Mouse (Mus musculus): Measurements from ENCODE around the gene Syf2. TPM values are rescaled to one million over a fixed set of nuclear protein-coding genes. Genes with fewer than 3 reads are reported as not detected.

Syf2 gene
- polyA plus RNA-seq, 1 experiment from 2014 or later, result 74.0 TPM

DNA sequence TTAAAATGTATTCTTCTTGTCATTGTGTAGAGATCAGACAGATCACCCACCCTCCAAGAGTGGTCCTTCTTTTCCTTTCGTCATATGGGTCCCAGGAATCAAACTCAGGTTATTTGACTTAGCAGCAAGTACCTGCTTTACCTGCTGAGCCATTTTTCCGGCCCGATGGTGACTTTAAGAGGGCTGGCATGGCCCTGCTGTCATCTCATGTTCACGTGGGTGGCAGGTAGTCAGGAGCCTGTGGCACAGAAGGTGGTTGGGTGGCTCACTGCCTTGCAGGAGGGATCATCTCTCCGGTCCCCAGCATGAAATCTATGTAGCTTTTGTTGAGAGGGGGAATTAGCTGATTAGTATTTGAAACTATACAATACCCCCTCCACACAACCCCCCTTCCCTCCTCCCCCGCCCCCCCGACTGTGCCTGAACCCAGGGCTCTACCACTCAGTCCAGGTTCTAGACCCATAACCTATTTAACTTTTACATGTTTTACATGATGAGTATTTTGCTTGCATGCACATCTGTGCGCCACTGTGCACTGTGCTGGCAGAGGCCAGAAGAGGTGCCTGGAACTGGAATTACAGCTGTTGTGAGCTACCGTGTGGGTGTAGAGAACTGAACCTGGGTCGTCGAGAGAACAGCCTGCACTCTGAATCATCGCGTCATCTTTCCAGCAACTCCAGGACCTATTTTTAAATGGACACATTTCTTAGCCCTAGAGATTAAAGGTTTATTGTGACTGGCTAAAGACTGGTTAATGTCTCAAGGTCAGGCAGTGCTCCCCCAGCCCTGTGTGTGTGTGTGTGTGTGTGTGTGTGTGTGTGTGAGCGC lies 15.3 kb upstream of the Syf2 start:
- WGBS, result 64% methylated on average over 14 of the region's 14 CpGs
- peak overlapping the region; percentile 87 for H3K27ac ChIP-seq
- H3K9ac ChIP-seq (replicated peaks), result peak overlapping the region; percentile 94
- peak overlapping the region; percentile 75 for H3K4me2 ChIP-seq (replicated peaks)
- H3K36me3 ChIP-seq, result peaks cover 12% of the 10 kb centered on the region
- H3K27me3 ChIP-seq, result no peaks in the 10 kb centered on the region
- no peaks in the 10 kb centered on the region for H3K9me3 ChIP-seq
- peak overlapping the region; percentile 94 for H3K4me3 ChIP-seq (replicated peaks)
- H3K4me1 ChIP-seq (replicated peaks), result peaks cover 18% of the 10 kb centered on the region
- peak; percentile 55 for ATAC-seq

DNA sequence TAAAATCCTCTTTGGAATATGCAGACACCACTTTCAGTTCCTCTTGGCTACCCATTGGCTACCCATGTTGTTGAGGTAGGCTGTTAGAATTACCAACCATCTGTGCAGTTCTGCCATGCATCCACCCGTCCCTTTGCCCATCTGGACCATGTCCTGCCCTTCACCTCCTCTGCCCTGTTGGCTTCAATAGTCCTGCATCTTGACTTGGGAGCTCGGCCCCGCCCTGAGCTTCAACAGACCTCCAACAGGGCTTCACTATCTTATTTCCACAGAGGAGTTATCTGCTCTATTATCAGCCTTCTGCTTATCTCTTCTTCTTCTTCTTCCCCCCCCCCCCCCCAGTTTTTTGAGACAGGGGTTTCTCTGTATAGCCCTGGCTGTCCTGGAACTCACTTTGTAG lies 13.5 kb upstream of the Syf2 start:
- no peak overlapping the region for H3K9ac ChIP-seq (replicated peaks)
- H3K36me3 ChIP-seq, result 0 out of 2 replicates have a peak, but pooled peaks cover 1% of the 10 kb centered on the region
- no peak overlapping the region for H3K27ac ChIP-seq
- no peak overlapping the region for H3K4me2 ChIP-seq (replicated peaks)
- no peak for ATAC-seq
- H3K4me1 ChIP-seq (replicated peaks), result peaks cover 19% of the 10 kb centered on the region
- no peaks in the 10 kb centered on the region for H3K9me3 ChIP-seq
- 79% methylated on average over 3 of the region's 3 CpGs for WGBS
- no peak overlapping the region for H3K4me3 ChIP-seq (replicated peaks)
- H3K27me3 ChIP-seq, result no peaks in the 10 kb centered on the region

DNA sequence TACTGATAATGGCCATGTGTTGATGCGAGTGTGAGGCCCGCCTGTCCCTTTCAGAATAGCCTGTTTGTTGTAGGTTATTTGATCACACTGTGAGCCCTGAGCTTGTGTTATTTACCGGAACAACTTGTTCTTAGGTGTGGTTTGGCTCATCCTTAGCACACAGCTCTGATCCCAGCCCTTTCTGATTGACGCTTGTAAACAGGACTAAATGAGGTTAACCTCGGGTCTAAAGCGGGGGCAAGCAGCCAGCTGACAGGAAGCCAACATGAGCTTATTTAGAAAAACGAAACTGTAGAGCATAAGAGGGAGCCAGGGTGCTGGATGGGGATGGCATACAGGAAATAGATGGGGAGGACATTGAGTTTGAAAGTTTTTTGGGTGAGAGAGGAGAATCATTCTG lies 12.3 kb upstream of the Syf2 start:
- ATAC-seq, result no peak
- no peak overlapping the region for H3K4me3 ChIP-seq (replicated peaks)
- no peaks in the 10 kb centered on the region for H3K9me3 ChIP-seq
- H3K27me3 ChIP-seq, result no peaks in the 10 kb centered on the region
- H3K27ac ChIP-seq, result no peak overlapping the region
- no peak overlapping the region for H3K4me2 ChIP-seq (replicated peaks)
- H3K4me1 ChIP-seq (replicated peaks), result peaks cover 19% of the 10 kb centered on the region
- H3K9ac ChIP-seq (replicated peaks), result no peak overlapping the region
- no peaks in the 10 kb centered on the region for H3K36me3 ChIP-seq
- 80% methylated on average over 7 of the region's 7 CpGs for WGBS

DNA sequence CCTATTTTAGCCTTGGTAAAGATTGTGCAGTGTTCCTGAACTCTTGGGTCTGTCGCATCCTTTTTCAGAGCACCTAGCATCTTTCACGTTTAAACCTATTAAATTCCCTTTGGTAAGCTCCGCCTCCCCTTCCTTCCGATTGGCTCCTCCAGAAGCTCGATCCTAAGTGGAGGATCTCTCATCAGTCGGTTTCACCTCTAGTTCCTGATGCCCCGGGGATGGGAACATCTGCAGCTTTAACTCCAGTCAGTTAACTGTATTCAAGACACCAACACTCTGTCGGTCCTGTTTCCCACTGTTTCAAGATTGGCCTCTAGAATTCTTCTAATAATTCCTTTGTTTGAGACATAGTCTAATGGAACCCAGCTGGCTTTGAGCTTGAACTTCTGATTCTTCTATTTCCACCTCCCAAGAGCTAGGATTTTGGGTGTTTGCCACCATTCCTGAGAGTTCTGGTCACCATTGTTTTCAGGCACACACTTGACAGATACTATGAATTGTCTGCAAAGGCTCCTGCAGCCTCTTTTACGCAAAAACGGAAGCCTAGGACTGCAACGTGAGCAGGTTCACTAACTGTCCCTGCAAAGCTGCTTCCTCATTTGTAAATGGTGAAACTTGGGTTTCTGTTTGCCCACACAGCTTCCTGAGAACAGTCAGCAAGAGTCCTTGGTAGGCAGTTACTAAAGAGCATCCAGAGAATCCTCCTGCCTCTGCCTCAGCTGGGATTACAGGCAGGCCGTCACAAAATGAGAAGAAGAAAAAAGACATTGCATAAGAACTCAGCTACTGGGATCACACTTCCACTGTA lies 10.8 kb upstream of the Syf2 start:
- WGBS, result 44% methylated on average over 12 of the region's 12 CpGs
- no peaks in the 10 kb centered on the region for H3K9me3 ChIP-seq
- H3K4me2 ChIP-seq (replicated peaks), result no peak overlapping the region
- no peaks in the 10 kb centered on the region for H3K36me3 ChIP-seq
- peaks cover 15% of the 10 kb centered on the region for H3K4me1 ChIP-seq (replicated peaks)
- H3K27ac ChIP-seq, result no peak overlapping the region
- no peaks in the 10 kb centered on the region for H3K27me3 ChIP-seq
- no peak for ATAC-seq
- H3K9ac ChIP-seq (replicated peaks), result no peak overlapping the region
- no peak overlapping the region for H3K4me3 ChIP-seq (replicated peaks)

DNA sequence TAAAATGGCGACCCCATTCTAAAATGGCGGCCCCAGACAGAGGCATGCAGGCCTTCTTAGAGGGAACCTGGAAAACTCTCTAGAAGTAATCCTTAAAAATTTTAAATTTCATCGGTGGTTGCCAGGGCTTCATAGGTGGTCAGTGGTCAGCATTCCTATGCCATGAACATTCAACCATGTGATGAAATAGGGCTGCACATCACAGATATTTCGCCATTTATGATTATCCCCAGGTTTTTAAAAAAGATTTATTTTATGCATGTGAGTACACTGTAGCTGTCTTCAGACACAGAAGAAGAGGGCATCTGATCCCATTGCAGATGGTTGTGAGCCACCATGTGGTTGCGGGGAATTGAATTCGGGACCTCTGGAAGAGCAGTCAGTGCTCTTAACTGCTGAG lies 10.1 kb upstream of the Syf2 start:
- Histone ChIP-seq H3K4me1 (replicated peaks) (peaks cover 19% of the 10 kb centered on the region), H3K9ac (replicated peaks) (no peak overlapping the region), H3K27ac (no peak overlapping the region), H3K4me3 (replicated peaks) (no peak overlapping the region), H3K4me2 (replicated peaks) (no peak overlapping the region), H3K27me3 (no peaks in the 10 kb centered on the region), H3K36me3 (peaks cover 6% of the 10 kb centered on the region), H3K9me3 (no peaks in the 10 kb centered on the region)
- 95% methylated on average over 6 of the region's 6 CpGs for WGBS
- ATAC-seq, result no peak

DNA sequence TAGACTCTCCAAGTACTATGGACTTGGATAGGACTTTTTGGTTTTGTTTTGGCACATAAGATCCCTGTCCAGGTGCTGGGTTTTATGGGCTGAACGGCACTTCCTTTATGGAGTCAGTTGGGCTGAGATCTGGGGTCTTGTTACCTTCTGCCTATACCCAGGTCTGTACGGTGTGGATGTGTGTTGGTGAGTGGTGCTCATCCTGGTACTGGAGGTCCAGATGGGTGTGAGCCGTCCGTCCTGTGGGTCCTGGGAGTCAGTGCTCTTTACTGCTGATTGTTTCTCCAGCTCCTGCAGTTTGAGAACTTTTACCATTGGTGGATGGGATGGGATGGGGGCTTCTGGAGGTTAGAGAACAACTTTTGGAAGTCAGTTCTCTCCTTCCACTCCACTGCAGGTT lies 9.0 kb upstream of the Syf2 start:
- Histone ChIP-seq H3K9ac (replicated peaks) (no peak overlapping the region), H3K4me1 (replicated peaks) (peaks cover 27% of the 10 kb centered on the region), H3K27ac (no peak overlapping the region), H3K4me2 (replicated peaks) (no peak overlapping the region), H3K9me3 (no peaks in the 10 kb centered on the region), H3K27me3 (no peaks in the 10 kb centered on the region), H3K36me3 (peaks cover 16% of the 10 kb centered on the region), H3K4me3 (replicated peaks) (no peak overlapping the region)
- WGBS, result 98% methylated on average over 4 of the region's 4 CpGs
- ATAC-seq, result no peak

DNA sequence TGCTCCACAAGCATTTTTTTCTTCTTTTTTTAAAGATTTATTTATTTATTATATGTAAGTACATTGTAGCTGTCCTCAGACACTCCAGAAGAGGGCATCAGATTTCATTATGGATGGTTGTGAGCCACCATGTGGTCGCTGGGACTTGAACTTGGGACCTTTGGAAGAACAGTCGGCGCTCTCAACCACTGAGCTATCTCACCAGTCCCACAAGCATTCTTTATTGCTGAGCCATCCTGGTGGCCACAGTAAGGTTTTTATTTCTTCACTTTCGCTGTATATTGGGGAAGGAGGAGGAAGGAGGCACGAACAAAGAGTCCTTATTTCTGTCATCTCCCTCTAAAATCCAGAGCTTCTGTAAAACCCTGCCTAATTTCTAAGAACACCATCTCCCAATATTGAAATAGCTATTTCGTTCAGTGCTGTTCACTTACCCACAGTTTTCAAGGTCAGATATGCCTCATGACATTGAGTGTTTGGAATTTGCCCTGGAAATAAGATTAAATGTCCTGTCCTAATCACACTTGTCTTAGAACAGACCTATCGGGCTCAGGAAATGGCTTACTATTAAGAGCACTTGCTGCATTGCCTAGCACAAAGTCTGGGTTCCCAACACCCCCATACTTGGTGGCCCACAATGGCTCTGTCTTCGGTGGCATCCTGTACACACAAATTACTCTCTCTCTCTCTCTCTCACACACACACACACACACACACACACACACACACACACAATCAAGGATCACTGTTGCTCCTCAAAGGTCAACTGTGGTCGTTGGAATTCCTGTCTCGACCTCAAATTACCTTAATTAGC lies 8.4 kb upstream of the Syf2 start:
- Histone ChIP-seq H3K4me3 (replicated peaks) (peak overlapping the region; percentile 96), H3K9me3 (no peaks in the 10 kb centered on the region), H3K27me3 (no peaks in the 10 kb centered on the region), H3K27ac (peak overlapping the region; percentile 80), H3K9ac (replicated peaks) (peak overlapping the region; percentile 68), H3K36me3 (peaks cover 22% of the 10 kb centered on the region), H3K4me2 (replicated peaks) (peak overlapping the region; percentile 96), H3K4me1 (replicated peaks) (peaks cover 30% of the 10 kb centered on the region)
- 65% methylated on average over 10 of the region's 10 CpGs for WGBS
- 0 out of 2 replicates have a peak, but pooled peaks have one; percentile 3 for ATAC-seq

DNA sequence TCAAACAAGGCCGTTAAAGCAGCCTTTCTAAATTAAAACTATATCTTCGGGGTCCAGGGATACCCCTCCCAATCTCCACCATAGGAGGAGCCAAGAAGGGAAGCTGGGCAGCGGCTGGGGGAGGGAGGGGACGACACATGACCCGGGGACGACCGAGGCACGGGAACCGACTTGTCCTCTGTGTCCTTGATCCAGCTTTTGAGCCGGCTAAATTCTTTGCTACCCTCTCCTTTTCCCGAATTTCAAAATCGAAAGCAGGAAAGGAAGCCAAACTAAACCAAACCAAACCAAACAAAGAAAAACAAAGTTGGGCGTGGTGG lies 7.8 kb upstream of the Syf2 start:
- H3K27ac ChIP-seq, result peak overlapping the region; percentile 80
- H3K9me3 ChIP-seq, result no peaks in the 10 kb centered on the region
- H3K36me3 ChIP-seq, result peaks cover 27% of the 10 kb centered on the region
- peak overlapping the region; percentile 68 for H3K9ac ChIP-seq (replicated peaks)
- peak; percentile 69 for ATAC-seq
- WGBS, result under 1% methylated on average over 13 of the region's 13 CpGs
- H3K4me2 ChIP-seq (replicated peaks), result peak overlapping the region; percentile 96
- no peaks in the 10 kb centered on the region for H3K27me3 ChIP-seq
- H3K4me3 ChIP-seq (replicated peaks), result peak overlapping the region; percentile 96
- H3K4me1 ChIP-seq (replicated peaks), result peaks cover 30% of the 10 kb centered on the region

DNA sequence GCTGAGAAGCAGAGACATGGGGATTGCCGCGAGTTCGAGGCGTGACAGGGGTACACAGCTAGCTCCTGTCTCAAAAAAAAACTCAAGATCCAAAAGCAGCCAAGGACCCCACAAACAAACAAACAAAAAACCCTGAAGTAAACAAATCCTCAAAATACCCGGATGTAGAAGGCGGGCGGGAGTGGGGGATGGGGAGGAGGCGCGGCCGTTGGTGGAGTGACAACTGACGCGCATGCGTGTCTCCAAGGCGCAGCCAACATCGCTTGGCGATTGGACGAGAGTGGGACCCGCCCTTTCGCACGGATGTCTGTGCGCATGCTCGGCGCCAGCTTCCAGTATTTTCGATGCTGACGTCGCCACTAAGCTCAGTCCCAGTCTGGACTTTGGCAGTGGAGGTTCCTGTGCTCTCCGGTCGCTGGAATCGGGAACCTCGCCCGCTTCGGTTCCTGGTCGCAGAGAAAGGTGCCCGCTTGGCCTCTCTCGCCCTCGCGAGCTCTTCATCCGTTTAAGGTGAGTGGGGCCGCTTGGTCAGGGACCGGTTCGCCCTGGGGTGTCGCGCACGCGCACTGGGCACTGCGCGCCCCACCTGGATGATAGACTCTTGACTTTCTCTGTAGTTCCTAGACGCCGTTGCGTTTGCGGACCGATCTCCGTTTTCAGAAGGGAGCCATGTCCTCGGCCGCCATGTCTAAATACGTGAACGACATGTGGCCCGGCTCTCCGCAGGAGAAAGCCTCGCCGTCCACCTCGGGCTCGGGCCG lies 7.3 kb upstream of the Syf2 start, which contains the start of gene Rsrp1:
TSS of gene Rsrp1 (plus strand) at position 335 of the 761 bp plus-strand sequence.
- ATAC-seq, result peak; percentile 95
- WGBS, result under 1% methylated on average over 63 of the region's 64 CpGs
- Histone ChIP-seq H3K27ac (peak within 1 kb of the TSS; percentile 94), H3K4me1 (replicated peaks) (peaks cover 30% of the 10 kb centered on the region), H3K4me3 (replicated peaks) (peak within 1 kb of the TSS; percentile 96), H3K9me3 (no peaks in the 10 kb centered on the region), H3K36me3 (peaks cover 33% of the 10 kb centered on the region), H3K4me2 (replicated peaks) (peak within 1 kb of the TSS; percentile 96), H3K27me3 (no peaks in the 10 kb centered on the region), H3K9ac (replicated peaks) (peak within 1 kb of the TSS; percentile 97)

DNA sequence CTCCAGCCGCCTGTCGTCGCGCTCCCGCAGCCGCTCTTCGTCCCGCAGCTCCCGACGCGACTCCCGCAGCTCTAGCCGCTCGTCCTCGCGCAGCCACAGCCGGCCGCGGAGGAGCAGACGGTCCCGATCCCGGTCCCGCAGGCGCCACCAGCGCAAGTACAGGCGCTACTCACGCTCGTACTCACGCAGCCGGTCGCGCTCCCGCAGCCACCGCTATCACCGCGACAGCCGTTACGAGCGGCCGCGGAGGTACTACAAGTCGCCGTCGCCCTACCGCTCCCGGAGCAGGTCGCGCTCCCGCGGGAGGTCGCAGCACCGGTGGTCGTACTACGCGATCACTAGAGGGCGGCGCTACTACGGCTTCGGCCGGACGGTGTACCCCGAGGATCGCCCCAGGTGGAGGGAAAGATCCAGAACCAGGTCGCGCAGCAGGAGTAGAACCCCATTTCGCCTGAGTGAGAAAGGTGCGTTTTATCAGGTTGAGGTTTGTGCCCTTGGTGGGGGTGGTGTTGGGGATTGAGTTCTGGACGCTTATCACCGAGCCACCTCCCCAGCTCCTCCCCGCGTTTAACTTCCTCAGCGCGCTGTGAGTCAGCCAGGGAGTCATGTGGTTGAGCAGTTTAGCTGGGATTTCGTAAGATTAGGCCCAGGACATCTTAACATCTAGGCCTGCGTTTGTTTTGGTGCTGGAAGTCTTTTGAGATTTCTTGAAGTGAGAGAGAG lies 6.5 kb upstream of the Syf2 start:
- peak overlapping the region; percentile 94 for H3K27ac ChIP-seq
- H3K9me3 ChIP-seq, result no peaks in the 10 kb centered on the region
- peak; percentile 38; the same call in 1 of the 2 replicates for ATAC-seq
- peak overlapping the region; percentile 96 for H3K4me3 ChIP-seq (replicated peaks)
- H3K4me2 ChIP-seq (replicated peaks), result peak overlapping the region; percentile 96
- WGBS, result under 1% methylated on average over 75 of the region's 75 CpGs
- peak overlapping the region; percentile 97 for H3K9ac ChIP-seq (replicated peaks)
- peaks cover 36% of the 10 kb centered on the region for H3K36me3 ChIP-seq
- H3K4me1 ChIP-seq (replicated peaks), result peaks cover 30% of the 10 kb centered on the region
- H3K27me3 ChIP-seq, result no peaks in the 10 kb centered on the region

DNA sequence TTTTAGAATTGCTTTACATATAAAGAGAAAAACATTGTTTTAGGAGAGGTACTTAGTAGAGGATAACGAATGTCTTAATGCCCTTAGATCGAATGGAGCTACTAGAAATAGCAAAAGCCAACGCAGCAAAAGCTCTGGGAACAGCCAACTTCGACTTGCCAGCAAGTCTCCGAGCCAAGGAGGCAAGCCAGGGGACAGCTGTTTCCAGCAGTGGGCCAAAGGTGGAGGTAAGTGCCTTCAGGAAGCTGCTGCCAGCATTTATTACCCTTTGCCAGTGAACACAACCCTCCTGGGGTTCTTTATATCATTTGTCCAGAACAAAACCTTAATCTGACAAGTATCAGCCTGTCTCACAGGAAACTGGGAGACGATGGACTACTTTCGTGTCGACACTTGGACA lies 5.5 kb upstream of the Syf2 start:
- Histone ChIP-seq H3K27ac (no peak overlapping the region), H3K9ac (replicated peaks) (peak overlapping the region; percentile 55), H3K36me3 (peaks cover 36% of the 10 kb centered on the region), H3K27me3 (no peaks in the 10 kb centered on the region), H3K4me2 (replicated peaks) (peak overlapping the region; percentile 96), H3K4me3 (replicated peaks) (peak overlapping the region; percentile 96), H3K4me1 (replicated peaks) (peaks cover 32% of the 10 kb centered on the region), H3K9me3 (no peaks in the 10 kb centered on the region)
- WGBS, result 85% methylated on average over 8 of the region's 8 CpGs
- ATAC-seq, result no peak

Measured in midbrain, embryonic 13.5 days (tissue).